Mouse (Mus musculus): ENCODE data around the gene Tsc1. TPM values are rescaled to one million over a fixed set of nuclear protein-coding genes. Genes with fewer than 3 reads are reported as not detected.

Gene Tsc1
- total and polyA plus RNA-seq, 3 experiments, result 8.0 to 16.4 TPM; not detected in 1

GRCm38 (mm10) chr2:28740159-28740558 lies 99.1 kb downstream of the Tsc1 start:
- 0 out of 4 replicates have a peak, but pooled peaks cover 0 to 3% of the 10 kb centered on the region in 2 experiments for H3K4me1 ChIP-seq (ENCODE audit: control insufficient read depth in 1 of 2, insufficient read depth in 2 of 2, low read length in 2 of 2)
- no peaks in the 10 kb centered on the region; a peak in 1 of 4 replicates for H3K36me3 ChIP-seq (ENCODE audit: control insufficient read depth in 1 of 2, insufficient read depth in 2 of 2, low read length in 2 of 2)
- H3K79me2 ChIP-seq (ENCODE audit: control insufficient read depth, insufficient read depth, low read length, poor library complexity), result no peaks in the 10 kb centered on the region
- H3K27me3 ChIP-seq (ENCODE audit: control insufficient read depth in 1 of 2, insufficient read depth in 2 of 2, low read length in 2 of 2), result no peaks in the 10 kb centered on the region
- no peak overlapping the region for H3K9ac ChIP-seq (ENCODE audit: control insufficient read depth, low read depth, low read length, poor library complexity, severe bottlenecking)
- H3K4me3 ChIP-seq (ENCODE audit: control insufficient read depth in 1 of 2, insufficient read depth in 1 of 2, low read depth in 2 of 2, low read length in 2 of 2), result no peak overlapping the region
- no peak overlapping the region for H3K27ac ChIP-seq (ENCODE audit: control insufficient read depth, low read depth, low read length)
- no peak for DNase-seq (ENCODE audit: low read depth, low spot score)
- no peak for TF ChIP-seq E2F4 (IDR thresholded peaks at IDR 0.05; ENCODE audit: borderline replicate concordance, low read depth, low read length)
- TF ChIP-seq GATA1 (IDR thresholded peaks at IDR 0.05; ENCODE audit: low read depth, low read length), result no peak
- no peak for TF ChIP-seq CHD2 (IDR thresholded peaks at IDR 0.05; ENCODE audit: low read length)
- no peak for TF ChIP-seq POLR2AphosphoS5 (IDR thresholded peaks at IDR 0.05; ENCODE audit: borderline replicate concordance, low read depth, low read length)
- no peak for TF ChIP-seq POLR2AphosphoS2 (IDR thresholded peaks at IDR 0.05; ENCODE audit: low read length)
- TF ChIP-seq BHLHE40 (IDR thresholded peaks at IDR 0.05; ENCODE audit: borderline replicate concordance, low read depth, low read length), result no peak
- TF ChIP-seq UBTF (IDR thresholded peaks at IDR 0.05; ENCODE audit: borderline replicate concordance, insufficient read depth, low read depth, low read length), result no peak
- TF ChIP-seq ELF1 (IDR thresholded peaks at IDR 0.05; ENCODE audit: low read depth, low read length), result no peak
- no peak for TF ChIP-seq RAD21 (IDR thresholded peaks at IDR 0.05; ENCODE audit: low read depth, low read length)
- no peak for TF ChIP-seq CTCF (IDR thresholded peaks at IDR 0.05 in 2 of 3, conservative IDR thresholded peaks at IDR 0.05 in 1 of 3; ENCODE audit: control insufficient read depth in 1 of 3, insufficient read depth in 1 of 3, low read depth in 2 of 3, low read length in 3 of 3, poor library complexity in 1 of 3, severe bottlenecking in 1 of 3)
- TF ChIP-seq USF2 (IDR thresholded peaks at IDR 0.05; ENCODE audit: borderline replicate concordance in 1 of 2, insufficient read depth in 1 of 2, low read depth in 1 of 2, low read length in 2 of 2), result no peak
- TF ChIP-seq ZC3H11A (IDR thresholded peaks at IDR 0.05; ENCODE audit: low read depth, low read length), result no peak
- TF ChIP-seq KAT2A (conservative IDR thresholded peaks at IDR 0.05; ENCODE audit: low read depth, low read length), result no peak
- no peak for TF ChIP-seq MAX (IDR thresholded peaks at IDR 0.05; ENCODE audit: low read length)
- TF ChIP-seq RCOR1 (IDR thresholded peaks at IDR 0.05; ENCODE audit: low read depth, low read length), result no peak
- TF ChIP-seq HCFC1 (IDR thresholded peaks at IDR 0.05; ENCODE audit: low read depth, low read length), result no peak
- TF ChIP-seq ZNF384 (IDR thresholded peaks at IDR 0.05; ENCODE audit: low read depth, low read length), result no peak
- no peak for TF ChIP-seq TAL1 (IDR thresholded peaks at IDR 0.05; ENCODE audit: low read length)
- TF ChIP-seq TCF12 (IDR thresholded peaks at IDR 0.05; ENCODE audit: low read depth, low read length), result no peak
- TF ChIP-seq USF1 (IDR thresholded peaks at IDR 0.05; ENCODE audit: low read depth, low read length), result no peak
- no peaks in the 10 kb centered on the region for H3K9me3 ChIP-seq (replicated peaks; ENCODE audit: insufficient read depth, low read length)

Other genes with a start within 250 kb of the Tsc1 start
- not detected in 2 replicates for gene Ppp1r26, start 194.4 kb upstream of the Tsc1 start, total RNA-seq (2012; rRNA removed)
- gene Ppp1r26, start 194.4 kb upstream of the Tsc1 start, polyA plus RNA-seq (2012; ENCODE audit: insufficient read depth in 1 of 2, insufficient read length in 2 of 2, low read depth in 1 of 2, low replicate concordance in 2 of 2, missing spikeins in 1 of 2), result not detected
- not detected in 2 replicates for gene 1700007K13Rik, start 174.9 kb upstream of the Tsc1 start, total RNA-seq (2012; rRNA removed)
- gene 1700007K13Rik, start 174.9 kb upstream of the Tsc1 start, polyA plus RNA-seq (2012; ENCODE audit: insufficient read depth in 1 of 2, insufficient read length in 2 of 2, low read depth in 1 of 2, low replicate concordance in 2 of 2, missing spikeins in 1 of 2), result not detected
- gene Mrps2, start 173.2 kb upstream of the Tsc1 start, total RNA-seq (2012; rRNA removed), result 26.5 and 30.5 TPM in 2 replicates
- 10 to 100 TPM; 70.3 to 71.4 TPM for gene Mrps2, start 173.2 kb upstream of the Tsc1 start, polyA plus RNA-seq (2012; ENCODE audit: insufficient read depth in 1 of 2, insufficient read length in 2 of 2, low read depth in 1 of 2, low replicate concordance in 2 of 2, missing spikeins in 1 of 2)
- gene Gbgt1, start 144.3 kb upstream of the Tsc1 start, total RNA-seq (2012; rRNA removed), result not detected in 2 replicates
- gene Gbgt1, start 144.3 kb upstream of the Tsc1 start, polyA plus RNA-seq (2012; ENCODE audit: insufficient read depth in 1 of 2, insufficient read length in 2 of 2, low read depth in 1 of 2, low replicate concordance in 2 of 2, missing spikeins in 1 of 2), result under 1 TPM in 1 of 2 experiments, not detected in 1; 0.11 TPM
- not detected in 2 replicates for gene Gm10134, start 135.1 kb upstream of the Tsc1 start, total RNA-seq (2012; rRNA removed)
- not detected for gene Gm10134, start 135.1 kb upstream of the Tsc1 start, polyA plus RNA-seq (2012; ENCODE audit: insufficient read depth in 1 of 2, insufficient read length in 2 of 2, low read depth in 1 of 2, low replicate concordance in 2 of 2, missing spikeins in 1 of 2)
- 4.7 and 5.0 TPM in 2 replicates for gene Ralgds, start 128.1 kb upstream of the Tsc1 start, total RNA-seq (2012; rRNA removed)
- gene Ralgds, start 128.1 kb upstream of the Tsc1 start, polyA plus RNA-seq (2012; ENCODE audit: insufficient read depth in 1 of 2, insufficient read length in 2 of 2, low read depth in 1 of 2, low replicate concordance in 2 of 2, missing spikeins in 1 of 2), result 10 to 100 TPM in 1 of 2 experiments, not detected in 1; 11.0 TPM
- not detected in 2 replicates for gene Cel, start 77.8 kb upstream of the Tsc1 start, total RNA-seq (2012; rRNA removed)
- not detected for gene Cel, start 77.8 kb upstream of the Tsc1 start, polyA plus RNA-seq (2012; ENCODE audit: insufficient read depth in 1 of 2, insufficient read length in 2 of 2, low read depth in 1 of 2, low replicate concordance in 2 of 2, missing spikeins in 1 of 2)
- 20.3 and 22.5 TPM in 2 replicates for gene Gtf3c5, start 57.5 kb upstream of the Tsc1 start, total RNA-seq (2012; rRNA removed)
- gene Gtf3c5, start 57.5 kb upstream of the Tsc1 start, polyA plus RNA-seq (2012; ENCODE audit: insufficient read depth in 1 of 2, insufficient read length in 2 of 2, low read depth in 1 of 2, low replicate concordance in 2 of 2, missing spikeins in 1 of 2), result 10 to 100 TPM in 1 of 2 experiments, not detected in 1; 50.2 TPM
- 75.1 and 82.9 TPM in 2 replicates for gene Gfi1b, start 19.2 kb upstream of the Tsc1 start, total RNA-seq (2012; rRNA removed)
- gene Gfi1b, start 19.2 kb upstream of the Tsc1 start, polyA plus RNA-seq (2012; ENCODE audit: insufficient read depth in 1 of 2, insufficient read length in 2 of 2, low read depth in 1 of 2, low replicate concordance in 2 of 2, missing spikeins in 1 of 2), result 100 to 1,000 TPM; 194 to 277 TPM
- gene Spaca9, start 58.5 kb downstream of the Tsc1 start, total RNA-seq (2012; rRNA removed), result 0.36 and 0.92 TPM in 2 replicates
- gene Spaca9, start 58.5 kb downstream of the Tsc1 start, polyA plus RNA-seq (2012; ENCODE audit: insufficient read depth in 1 of 2, insufficient read length in 2 of 2, low read depth in 1 of 2, low replicate concordance in 2 of 2, missing spikeins in 1 of 2), result 1 to 10 TPM in 1 of 2 experiments, not detected in 1; 5.4 TPM
- 0.49 and 1.5 TPM in 2 replicates for gene Ak8, start 58.9 kb downstream of the Tsc1 start, total RNA-seq (2012; rRNA removed)
- gene Ak8, start 58.9 kb downstream of the Tsc1 start, polyA plus RNA-seq (2012; ENCODE audit: insufficient read depth in 1 of 2, insufficient read length in 2 of 2, low read depth in 1 of 2, low replicate concordance in 2 of 2, missing spikeins in 1 of 2), result 1 to 10 TPM in 1 of 2 experiments, not detected in 1; 2.6 TPM
- gene Gtf3c4, start 199.1 kb downstream of the Tsc1 start, total RNA-seq (2012; rRNA removed), result 34.7 and 37.4 TPM in 2 replicates
- gene Gtf3c4, start 199.1 kb downstream of the Tsc1 start, polyA plus RNA-seq (2012; ENCODE audit: insufficient read depth in 1 of 2, insufficient read length in 2 of 2, low read depth in 1 of 2, low replicate concordance in 2 of 2, missing spikeins in 1 of 2), result 10 to 100 TPM in 1 of 2 experiments, not detected in 1; 28.3 TPM
- 22.8 and 26.0 TPM in 2 replicates for gene Ddx31, start 199.2 kb downstream of the Tsc1 start, total RNA-seq (2012; rRNA removed)
- 10 to 100 TPM in 1 of 2 experiments, not detected in 1; 20.9 TPM for gene Ddx31, start 199.2 kb downstream of the Tsc1 start, polyA plus RNA-seq (2012; ENCODE audit: insufficient read depth in 1 of 2, insufficient read length in 2 of 2, low read depth in 1 of 2, low replicate concordance in 2 of 2, missing spikeins in 1 of 2)

All from MEL (cell line).